Mouse (Mus musculus): Measurements from ENCODE around the gene Wscd2. TPM values are rescaled to one million over a fixed set of nuclear protein-coding genes. Genes with fewer than 3 reads are reported as not detected.

Wscd2 gene
- polyA plus RNA-seq, 1 experiment from 2014 or later: 5.7 TPM

GRCm38 (mm10) chr5:113464731-113465130 is 25.4 kb upstream of the Wscd2 start:
- no peaks in the 10 kb centered on the region for H3K27me3 ChIP-seq (ENCODE audit: control insufficient read depth, insufficient read depth, low read length)
- H3K27ac ChIP-seq (replicated peaks): no peak overlapping the region
- TF ChIP-seq CTCF (IDR thresholded peaks at IDR 0.05; ENCODE audit: low read depth) (no peak), EP300 (optimal IDR thresholded peaks at IDR 0.05) (no peak)
- no peak overlapping the region for H3K4me2 ChIP-seq (replicated peaks; ENCODE audit: low read depth)
- no peaks in the 10 kb centered on the region for H3K9me3 ChIP-seq (ENCODE audit: control insufficient read depth, low read length)
- H3K36me3 ChIP-seq (ENCODE audit: control insufficient read depth, insufficient read depth, low read length): no peaks in the 10 kb centered on the region
- H3K9ac ChIP-seq (ENCODE audit: low read length): no peak overlapping the region
- H3K4me3 ChIP-seq (ENCODE audit: low read depth, low read length): no peak overlapping the region
- 68% methylated on average over 6 of the region's 6 CpGs for WGBS
- DNase-seq (ENCODE audit: low spot score) (no peak), ATAC-seq (ENCODE audit: low FRiP score, low TSS enrichment) (no peak)
- H3K4me1 ChIP-seq (replicated peaks; ENCODE audit: control insufficient read depth, insufficient read depth): peaks cover 2% of the 10 kb centered on the region; the same call in 1 of the 2 replicates

- Histone ChIP-seq H3K36me3 (ENCODE audit: control insufficient read depth, insufficient read depth, low read length) (no peaks in the 10 kb centered on the region), H3K9me3 (ENCODE audit: control insufficient read depth, low read length) (no peaks in the 10 kb centered on the region), H3K9ac (ENCODE audit: low read length) (no peak overlapping the region), H3K4me2 (replicated peaks; ENCODE audit: low read depth) (no peak overlapping the region), H3K4me3 (ENCODE audit: low read depth, low read length) (no peak overlapping the region), H3K27me3 (ENCODE audit: control insufficient read depth, insufficient read depth, low read length) (no peaks in the 10 kb centered on the region), H3K4me1 (replicated peaks; ENCODE audit: control insufficient read depth, insufficient read depth) (peaks cover 2% of the 10 kb centered on the region; the same call in 1 of the 2 replicates), H3K27ac (replicated peaks) (no peak overlapping the region)
- TF ChIP-seq EP300 (optimal IDR thresholded peaks at IDR 0.05) (no peak), CTCF (IDR thresholded peaks at IDR 0.05; ENCODE audit: low read depth) (no peak)
- ATAC-seq (ENCODE audit: low FRiP score, low TSS enrichment) (no peak), DNase-seq (ENCODE audit: low spot score) (no peak)
- 39% methylated on average over 6 of the region's 6 CpGs for WGBS
Measured at GRCm38 (mm10) chr5:113466536-113466935, 23.6 kb upstream of the Wscd2 start.

GRCm38 (mm10) chr5:113467072-113467471 is 23.1 kb upstream of the Wscd2 start:
- Histone ChIP-seq H3K9me3 (ENCODE audit: control insufficient read depth, low read length) (no peaks in the 10 kb centered on the region), H3K4me3 (ENCODE audit: low read depth, low read length) (no peak overlapping the region), H3K27ac (replicated peaks) (no peak overlapping the region), H3K4me1 (replicated peaks; ENCODE audit: control insufficient read depth, insufficient read depth) (peaks cover 2% of the 10 kb centered on the region; the same call in 1 of the 2 replicates), H3K27me3 (ENCODE audit: control insufficient read depth, insufficient read depth, low read length) (no peaks in the 10 kb centered on the region), H3K9ac (ENCODE audit: low read length) (no peak overlapping the region), H3K4me2 (replicated peaks; ENCODE audit: low read depth) (no peak overlapping the region), H3K36me3 (ENCODE audit: control insufficient read depth, insufficient read depth, low read length) (no peaks in the 10 kb centered on the region)
- no peak for ATAC-seq (ENCODE audit: low FRiP score, low TSS enrichment)
- TF ChIP-seq EP300 (optimal IDR thresholded peaks at IDR 0.05): no peak
- TF ChIP-seq CTCF (IDR thresholded peaks at IDR 0.05; ENCODE audit: low read depth): no peak
- 20% methylated on average over 4 of the region's 4 CpGs for WGBS
- DNase-seq (ENCODE audit: low spot score): no peak

GRCm38 (mm10) chr5:113467765-113468164 is 22.4 kb upstream of the Wscd2 start:
- Histone ChIP-seq H3K27me3 (ENCODE audit: control insufficient read depth, insufficient read depth, low read length) (no peaks in the 10 kb centered on the region), H3K27ac (replicated peaks) (no peak overlapping the region), H3K9ac (ENCODE audit: low read length) (no peak overlapping the region), H3K4me1 (replicated peaks; ENCODE audit: control insufficient read depth, insufficient read depth) (peaks cover 2% of the 10 kb centered on the region; the same call in 1 of the 2 replicates), H3K36me3 (ENCODE audit: control insufficient read depth, insufficient read depth, low read length) (no peaks in the 10 kb centered on the region), H3K9me3 (ENCODE audit: control insufficient read depth, low read length) (no peaks in the 10 kb centered on the region), H3K4me2 (replicated peaks; ENCODE audit: low read depth) (0 out of 2 replicates have a peak overlapping the region, but pooled peaks have one; percentile 5), H3K4me3 (ENCODE audit: low read depth, low read length) (no peak overlapping the region)
- no peak for DNase-seq (ENCODE audit: low spot score)
- TF ChIP-seq EP300 (optimal IDR thresholded peaks at IDR 0.05): no peak
- no peak for ATAC-seq (ENCODE audit: low FRiP score, low TSS enrichment)
- WGBS: 2% methylated on average over 8 of the region's 8 CpGs

- DNase-seq (ENCODE audit: low spot score) (no peak), ATAC-seq (ENCODE audit: low FRiP score, low TSS enrichment) (no peak)
- H3K9me3 ChIP-seq (ENCODE audit: control insufficient read depth, low read length): no peaks in the 10 kb centered on the region
- H3K27me3 ChIP-seq (ENCODE audit: control insufficient read depth, insufficient read depth, low read length): no peaks in the 10 kb centered on the region
- H3K9ac ChIP-seq (ENCODE audit: low read length): no peak overlapping the region
- no peak overlapping the region for H3K4me2 ChIP-seq (replicated peaks; ENCODE audit: low read depth)
- H3K4me1 ChIP-seq (replicated peaks; ENCODE audit: control insufficient read depth, insufficient read depth): no peaks in the 10 kb centered on the region; the same call in 1 of the 2 replicates
- TF ChIP-seq EP300 (optimal IDR thresholded peaks at IDR 0.05): no peak
- no peak for TF ChIP-seq CTCF (IDR thresholded peaks at IDR 0.05; ENCODE audit: low read depth)
- 58% methylated on average over 5 of the region's 5 CpGs for WGBS
- H3K36me3 ChIP-seq (ENCODE audit: control insufficient read depth, insufficient read depth, low read length): no peaks in the 10 kb centered on the region
- H3K4me3 ChIP-seq (ENCODE audit: low read depth, low read length): no peak overlapping the region
- no peak overlapping the region for H3K27ac ChIP-seq (replicated peaks)
Measured at GRCm38 (mm10) chr5:113468625-113469024, 21.5 kb upstream of the Wscd2 start.

GRCm38 (mm10) chr5:113469231-113469630 is 20.9 kb upstream of the Wscd2 start:
- no peaks in the 10 kb centered on the region; the same call in 1 of the 2 replicates for H3K4me1 ChIP-seq (replicated peaks; ENCODE audit: control insufficient read depth, insufficient read depth)
- H3K9ac ChIP-seq (ENCODE audit: low read length): no peak overlapping the region
- H3K27ac ChIP-seq (replicated peaks): no peak overlapping the region
- DNase-seq (ENCODE audit: low spot score) (no peak), ATAC-seq (ENCODE audit: low FRiP score, low TSS enrichment) (peak; percentile 25; the same call in 1 of the 2 replicates)
- H3K36me3 ChIP-seq (ENCODE audit: control insufficient read depth, insufficient read depth, low read length): no peaks in the 10 kb centered on the region
- H3K27me3 ChIP-seq (ENCODE audit: control insufficient read depth, insufficient read depth, low read length): no peaks in the 10 kb centered on the region
- no peak for TF ChIP-seq CTCF (IDR thresholded peaks at IDR 0.05; ENCODE audit: low read depth)
- no peak for TF ChIP-seq EP300 (optimal IDR thresholded peaks at IDR 0.05)
- H3K9me3 ChIP-seq (ENCODE audit: control insufficient read depth, low read length): no peaks in the 10 kb centered on the region
- WGBS: 87% methylated on average over 5 of the region's 5 CpGs
- no peak overlapping the region for H3K4me3 ChIP-seq (ENCODE audit: low read depth, low read length)
- H3K4me2 ChIP-seq (replicated peaks; ENCODE audit: low read depth): no peak overlapping the region

Measured in stomach, postnatal 0 days (tissue).